Mouse (Mus musculus) ovary, postnatal 10 days (tissue): ENCODE measurements around the gene Emcn.

Experiments
- DNase-seq: peaks from one replicate; pipeline ENCODE4 v3.0.0; 2022; ENCODE audit warnings: low spot score

The Emcn gene

DNA sequence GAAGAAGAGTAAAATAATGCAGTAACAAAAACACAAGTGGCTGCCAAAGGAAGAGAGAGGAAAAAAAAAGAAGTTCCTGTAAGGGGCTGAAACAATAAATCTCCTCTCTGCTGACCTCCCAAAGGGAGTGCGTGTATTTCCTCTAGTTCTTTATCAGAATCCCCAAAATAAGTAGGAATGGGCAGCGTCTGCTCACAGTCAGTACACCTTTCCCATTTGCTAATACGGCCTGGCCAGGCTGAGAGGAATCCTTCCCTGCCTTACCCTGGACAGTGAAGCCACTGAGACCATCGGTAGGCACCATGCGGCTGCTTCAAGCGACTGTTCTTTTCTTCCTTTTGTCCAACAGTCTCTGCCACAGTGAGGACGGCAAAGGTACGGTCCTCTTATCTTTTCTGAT is at the start of gene Emcn:
TSS of gene Emcn (plus strand) at position 130 of the 400 bp plus-strand sequence.
- no peak for DNase-seq

- no peak for DNase-seq
Observed at GRCm38 (mm10) chr3:137293174-137293591, 47.7 kb upstream of the Emcn start.

DNA sequence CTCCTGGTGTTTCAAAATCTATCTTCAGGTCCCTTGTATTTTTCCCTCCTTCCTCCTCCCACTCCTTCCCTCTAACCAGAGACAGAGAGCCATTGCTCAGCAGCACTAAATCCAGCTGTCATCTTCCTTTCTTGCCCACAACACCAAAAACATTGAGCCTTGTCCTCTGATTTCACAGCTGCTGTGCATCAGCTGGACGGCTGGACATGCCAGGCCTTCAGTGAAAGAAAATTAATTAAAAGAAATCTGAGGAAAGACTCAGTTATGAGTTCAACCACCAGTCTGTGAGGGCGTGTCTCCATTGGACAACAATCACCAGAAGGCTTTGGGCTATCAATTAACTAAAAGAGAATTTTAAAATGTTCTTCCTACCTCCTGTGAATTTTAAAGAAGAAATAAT is 42.6 kb upstream of the Emcn start:
- no peak for DNase-seq

DNA sequence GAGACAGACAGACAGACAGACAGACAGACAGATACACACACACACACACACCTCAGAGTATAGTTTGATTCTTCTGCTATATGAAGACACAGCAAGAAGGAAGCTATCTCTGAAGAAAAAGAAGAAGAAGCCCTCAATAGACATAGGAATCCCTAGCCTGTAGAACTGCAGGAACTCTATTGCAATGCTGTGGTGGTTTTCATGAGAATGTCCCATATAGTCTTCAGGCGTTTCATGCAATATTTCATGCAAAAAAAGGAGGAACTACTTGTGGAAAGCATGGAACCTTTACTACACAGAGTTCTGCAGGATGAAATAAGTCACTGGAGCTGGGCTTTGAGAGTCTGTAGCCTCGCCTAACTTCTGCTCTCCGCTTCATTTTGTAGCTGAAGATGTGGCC is 40.7 kb upstream of the Emcn start:
- no peak for DNase-seq

DNA sequence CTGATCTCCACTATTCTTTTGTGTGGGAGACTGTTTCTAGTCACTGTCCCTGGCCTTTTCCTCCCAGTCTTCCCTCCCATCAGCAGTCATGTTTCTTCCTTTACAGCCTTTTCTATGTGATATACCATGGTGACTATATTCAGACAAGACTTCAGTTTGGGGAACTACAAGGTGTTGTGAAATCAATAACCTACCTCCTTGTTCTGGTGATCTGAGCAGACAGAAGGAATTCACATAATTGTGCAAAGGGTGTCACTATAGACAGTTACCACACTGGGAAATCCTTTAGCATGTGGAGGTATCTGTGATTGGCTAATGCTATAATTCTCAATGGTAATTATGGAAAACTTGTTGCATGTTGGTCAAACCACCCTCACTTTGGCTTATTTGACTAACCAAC is 39.7 kb upstream of the Emcn start:
- DNase-seq = no peak

- DNase-seq = no peak
Observed at GRCm38 (mm10) chr3:137302804-137303203, 38.1 kb upstream of the Emcn start.

DNA sequence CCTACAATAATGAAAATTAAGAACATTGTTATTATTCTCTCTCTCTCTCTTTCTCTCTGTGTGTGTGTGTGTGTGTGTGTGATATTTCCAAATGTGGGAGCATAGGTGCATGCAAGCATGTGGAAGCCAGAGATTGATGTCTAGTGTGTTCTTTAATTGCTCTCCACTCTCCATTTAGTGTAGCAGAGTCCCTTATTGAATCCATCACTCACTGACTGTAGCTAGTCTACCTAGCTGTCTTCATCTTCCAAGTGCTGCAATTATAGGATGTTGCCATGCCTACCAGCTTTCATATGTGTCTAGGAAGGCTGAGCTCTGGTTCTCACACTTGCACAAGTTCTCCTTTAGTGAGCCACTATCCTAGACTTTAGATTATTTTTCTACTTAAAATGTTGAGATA is 30.9 kb upstream of the Emcn start:
- no peak for DNase-seq

- DNase-seq = no peak
Observed at GRCm38 (mm10) chr3:137312540-137312939, 28.3 kb upstream of the Emcn start.

GRCm38 (mm10) chr3:137313775-137314362 is 27.0 kb upstream of the Emcn start:
- DNase-seq = no peak

- DNase-seq = no peak
Observed at GRCm38 (mm10) chr3:137318371-137318770, 22.5 kb upstream of the Emcn start.

DNA sequence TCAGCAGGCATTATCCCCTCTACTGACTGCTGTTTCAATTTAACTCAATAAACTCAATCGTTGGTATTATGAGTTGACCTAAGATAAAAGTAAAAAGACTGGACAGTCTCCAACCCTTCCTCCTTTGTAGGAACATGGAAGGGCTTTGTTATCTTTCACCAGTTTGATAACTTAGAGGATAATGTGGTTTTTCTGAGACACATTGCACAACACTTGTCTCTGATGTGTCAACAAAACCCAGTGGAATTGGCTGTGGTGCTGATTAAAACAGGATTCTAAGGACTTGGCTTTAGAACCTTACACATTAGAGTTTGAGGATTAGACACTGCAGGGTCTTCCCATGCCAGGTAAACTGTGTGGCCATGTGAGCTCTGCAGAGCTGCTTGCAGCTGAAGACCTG is 20.9 kb upstream of the Emcn start:
- DNase-seq = no peak

GRCm38 (mm10) chr3:137322304-137322703 is 18.6 kb upstream of the Emcn start:
- no peak for DNase-seq

DNA sequence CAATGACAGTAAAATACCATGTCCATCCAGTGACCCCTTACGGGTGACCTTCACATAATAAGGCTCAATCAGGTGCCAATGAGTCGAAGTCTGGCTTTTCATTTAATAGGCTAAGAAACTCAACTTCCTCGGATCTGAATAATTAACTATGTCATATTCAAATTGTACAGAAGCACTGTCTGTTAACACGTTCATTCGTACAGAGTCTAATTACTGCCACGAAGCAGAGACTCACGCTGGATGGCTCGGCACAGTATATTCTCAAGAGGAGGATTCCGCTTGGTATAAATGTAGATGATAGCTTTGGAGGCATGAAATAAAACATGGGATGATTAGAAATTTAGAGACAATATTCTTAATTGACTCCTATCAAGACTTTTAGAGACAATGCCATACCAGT is 11.0 kb upstream of the Emcn start:
- no peak for DNase-seq

DNA sequence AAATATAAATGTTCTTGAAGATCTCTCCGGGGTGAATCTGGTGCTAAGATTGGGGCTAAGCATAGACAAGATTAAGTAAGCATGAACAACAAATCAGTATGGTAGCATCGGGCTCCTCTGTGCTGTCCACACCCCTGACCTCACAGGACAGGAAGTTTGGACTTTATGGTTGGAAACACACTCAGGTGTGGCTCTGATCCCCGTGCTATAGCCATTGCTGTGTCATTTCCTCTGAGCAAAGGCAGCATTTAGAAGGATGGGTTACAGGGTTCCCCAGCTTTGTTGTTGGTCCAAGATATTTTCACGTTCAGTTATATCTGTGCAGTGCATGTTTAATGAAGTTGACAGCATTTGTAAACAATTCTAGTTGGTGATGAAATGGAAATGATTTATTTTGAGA is 9.9 kb upstream of the Emcn start:
- DNase-seq = no peak

- no peak for DNase-seq
Observed at GRCm38 (mm10) chr3:137332531-137332930, 8.3 kb upstream of the Emcn start.

DNA sequence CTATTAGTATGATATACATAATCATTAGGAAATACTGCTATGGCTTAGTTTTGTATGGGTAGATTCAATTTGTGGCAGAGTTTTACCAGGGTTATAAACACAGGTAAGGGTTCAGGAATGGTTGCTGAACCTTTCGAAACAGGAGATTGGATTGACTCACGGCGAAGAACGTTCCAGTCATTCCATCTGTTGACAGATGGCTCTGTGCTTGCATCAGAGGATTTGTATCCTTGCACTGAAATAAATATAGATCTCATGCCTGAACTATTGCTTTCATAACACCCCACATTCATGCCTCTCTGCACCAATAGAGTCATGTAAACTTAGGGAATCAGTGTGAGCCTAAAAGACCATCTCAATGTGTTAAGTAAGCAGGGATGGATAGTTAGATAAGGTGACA is 4.9 kb upstream of the Emcn start:
- DNase-seq = no peak

DNA sequence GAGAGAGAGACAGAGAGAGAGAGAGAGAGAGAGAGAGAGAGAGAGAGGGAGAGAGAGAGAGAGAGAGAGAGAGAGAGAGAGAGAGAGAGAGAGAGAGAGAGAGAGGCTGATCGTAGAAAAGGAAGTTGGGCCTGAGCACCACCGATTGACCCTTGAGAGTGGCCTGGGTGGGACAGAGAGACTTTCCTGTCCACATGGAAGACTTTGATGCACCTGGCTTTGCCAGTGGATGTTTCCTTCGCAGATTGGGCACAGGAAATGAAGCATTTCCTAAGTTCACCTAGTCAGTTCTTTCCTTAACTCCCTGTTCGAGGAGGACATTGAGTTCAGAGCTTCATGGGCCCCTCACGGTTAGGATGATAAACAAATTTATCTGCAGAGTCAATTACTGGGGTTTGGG is 2.6 kb downstream of the Emcn start:
- no peak for DNase-seq

DNA sequence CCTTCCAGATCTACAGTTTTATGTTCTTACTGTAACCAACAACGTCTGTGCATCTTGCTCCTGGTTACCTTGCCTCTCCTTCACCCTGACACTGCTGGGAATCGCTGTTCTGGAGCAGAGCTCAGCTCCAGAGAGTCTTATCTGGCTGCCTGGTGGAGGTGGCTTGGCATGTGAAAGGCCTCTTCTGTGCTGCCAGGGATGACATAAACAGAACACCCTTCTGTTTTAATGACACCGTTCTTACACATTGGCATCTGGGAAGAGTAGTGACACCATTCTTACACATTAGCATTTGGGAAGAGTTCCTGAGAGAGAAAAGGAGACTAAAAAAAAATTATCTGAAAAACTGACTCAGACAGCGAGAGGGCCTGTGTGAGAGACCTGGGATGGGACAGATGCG is 11.0 kb downstream of the Emcn start:
- no peak for DNase-seq

- no peak for DNase-seq
Observed at GRCm38 (mm10) chr3:137356697-137357096, 15.8 kb downstream of the Emcn start.

- no peak for DNase-seq
Observed at GRCm38 (mm10) chr3:137367123-137367825, 26.4 kb downstream of the Emcn start.

DNA sequence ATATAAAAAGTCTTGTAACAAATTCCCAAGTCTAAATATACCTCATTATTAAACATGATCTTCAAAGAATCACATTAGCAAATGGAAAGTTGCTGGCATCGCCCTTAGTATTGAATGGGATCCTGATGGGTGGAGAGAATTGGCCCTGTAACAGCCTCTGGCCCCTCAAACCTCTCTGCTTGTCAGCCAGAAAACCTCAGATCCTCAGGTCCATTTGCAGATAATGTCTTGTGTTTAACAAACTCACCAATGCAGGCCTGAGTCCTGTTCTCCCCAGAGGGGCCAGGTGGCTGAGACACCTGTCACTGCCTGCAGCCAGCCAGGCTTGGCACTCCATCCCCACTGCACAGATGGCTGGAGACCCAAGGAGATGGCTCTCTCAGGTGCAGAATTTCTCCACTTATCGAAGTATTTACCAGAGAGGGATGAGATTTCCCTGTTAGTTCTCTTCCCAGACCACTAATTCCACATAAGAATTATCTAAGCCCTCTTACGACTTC is 27.0 kb downstream of the Emcn start:
- DNase-seq = no peak

DNA sequence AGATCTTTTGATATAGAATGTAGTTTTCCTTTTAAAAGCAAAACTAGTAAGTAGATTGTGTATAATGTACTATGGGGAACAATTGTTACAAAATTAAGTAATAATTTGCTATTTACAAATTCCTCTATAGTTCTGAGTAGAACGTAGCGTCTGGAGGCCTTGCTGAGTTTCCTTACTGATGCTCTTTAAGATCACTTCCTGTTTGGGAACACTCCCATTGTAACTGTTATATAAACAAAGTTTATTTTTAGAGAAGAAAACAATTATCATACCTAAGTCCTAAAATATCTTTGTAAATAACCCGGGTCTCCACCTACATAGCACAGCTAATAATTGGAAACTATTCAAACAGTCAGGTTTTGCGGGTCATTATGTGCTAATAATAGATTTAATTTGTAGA is 32.0 kb downstream of the Emcn start:
- no peak for DNase-seq

- no peak for DNase-seq
Observed at GRCm38 (mm10) chr3:137382311-137382710, 41.4 kb downstream of the Emcn start.

DNA sequence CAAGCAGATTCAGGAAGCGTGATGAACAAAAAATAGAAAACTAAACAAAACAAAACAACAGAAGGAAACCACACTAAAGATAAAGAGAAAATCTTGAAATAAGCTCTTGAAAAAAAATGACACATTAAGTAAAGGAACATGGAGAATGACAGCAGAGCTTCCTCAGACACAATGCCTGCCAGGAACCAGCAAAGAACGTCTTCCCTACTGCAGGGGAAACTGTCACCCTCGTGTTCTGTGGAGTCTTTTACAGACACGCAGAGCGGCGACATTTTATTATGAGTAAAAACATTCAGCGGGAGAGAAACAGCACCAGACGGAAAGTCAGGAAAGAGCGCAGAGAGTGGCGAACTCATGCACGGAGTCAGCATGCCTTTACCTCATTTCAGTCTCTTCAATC is 54.7 kb downstream of the Emcn start:
- DNase-seq = no peak
